Mouse (Mus musculus) cortical plate, adult 2 months (tissue): ENCODE results near the gene B4galt5.

Source experiments
- CTCF ChIP-seq: fragments of 200-500 bp; IDR thresholded peaks from 2 replicates; pipeline ENCODE4 v1.5.1; 2011; ENCODE audit warnings: mild to moderate bottlenecking, control low read depth, low read length; ENCODE audit not compliant: insufficient read depth; ENCODE audit errors: extremely low read depth
- POLR2A ChIP-seq: fragments of 200-500 bp; IDR thresholded peaks from 2 replicates; pipeline ENCODE4 v1.6.1; 2011; ENCODE audit warnings: mild to moderate bottlenecking, low read length, control low read depth; ENCODE audit not compliant: insufficient read depth; ENCODE audit errors: extremely low read depth

GRCm38 (mm10) chr2:167263040-167263810, 85.8 kb downstream of the B4galt5 start:
- no peak for TF ChIP-seq CTCF
- TF ChIP-seq POLR2A: no peak
